Mouse (Mus musculus) stomach, embryonic 16.5 days (tissue): ENCODE data around the gene Egfem1. TPM values are rescaled to one million over a fixed set of nuclear protein-coding genes. Genes with fewer than 3 reads are reported as not detected.

Source experiments
- ATAC-seq: fragments of 200-750 bp; cut with Nextera tagmentation; 2 replicates; pipeline ENCODE4 v1.8.0; 2017; ENCODE audit warnings: moderate number of reproducible peaks, moderate TSS enrichment; ENCODE audit not compliant: insufficient read depth, low FRiP score
- H3K27ac ChIP-seq: fragments of 300-500 bp; sonication (generic); 2 replicates; pipeline ENCODE4 v1.5.1; 2014; ENCODE audit warnings: low read length
- H3K27me3 ChIP-seq: fragments of 300-500 bp; sonication (generic); 2 replicates; pipeline ENCODE4 v1.6.1; 2014; ENCODE audit warnings: low read length, control low read depth, mixed read lengths; ENCODE audit not compliant: control insufficient read depth, insufficient read depth
- H3K36me3 ChIP-seq: fragments of 300-500 bp; sonication (generic); 2 replicates; pipeline ENCODE4 v1.6.1; 2014; ENCODE audit warnings: low read length; ENCODE audit not compliant: control insufficient read depth, insufficient read depth
- H3K4me1 ChIP-seq: fragments of 300-500 bp; sonication (generic); 2 replicates; pipeline ENCODE4 v1.6.1; 2014; ENCODE audit warnings: low read length, control low read depth, mixed read lengths; ENCODE audit not compliant: control insufficient read depth, insufficient read depth
- H3K4me2 ChIP-seq: fragments of 300-500 bp; sonication (generic); 2 replicates; pipeline ENCODE4 v1.6.1; 2014; ENCODE audit warnings: low read depth, low read length, mixed read lengths
- H3K4me3 ChIP-seq: fragments of 300-500 bp; sonication (generic); replicated peaks from 2 replicates; pipeline ENCODE4 v1.5.1; 2014; ENCODE audit warnings: mild to moderate bottlenecking, low read length
- H3K9ac ChIP-seq: fragments of 300-500 bp; sonication (generic); 2 replicates; pipeline ENCODE4 v1.6.1; 2014; ENCODE audit warnings: low read length
- H3K9me3 ChIP-seq: fragments of 300-500 bp; sonication (generic); replicated peaks from 2 replicates; pipeline ENCODE4 v1.6.1; 2016; ENCODE audit warnings: low read length, control low read depth; ENCODE audit not compliant: control insufficient read depth
- WGBS: fragments of 180-500 bp; shearing (Covaris S2); extraction: QIAGEN DNeasy Blood & Tissue Kit; methylation state at CpG from one replicate; pipeline ENCODE4 v1.1.7; 2014; 5-methylcytosine and 5-hydroxymethylcytosine counted together
- polyA plus RNA-seq: library from polyadenylated mRNA; unstranded; fragments of >200 nt; fragmentation: Nextera tagmentation; extraction: Ambion mirVana; gene quantifications from 2 replicates; pipeline ENCODE4 v1.2.1, GENCODE M21; 2015

Egfem1 gene
- polyA plus RNA-seq, 1 experiment from 2014 or later, result 0.67 TPM

GRCm38 (mm10) chr3:29229712-29230111 lies 147.9 kb downstream of the Egfem1 start:
- Histone ChIP-seq H3K9ac (no peak overlapping the region), H3K27me3 (no peaks in the 10 kb centered on the region), H3K36me3 (no peaks in the 10 kb centered on the region), H3K4me1 (no peaks in the 10 kb centered on the region), H3K4me3 (no peak overlapping the region), H3K27ac (no peak overlapping the region), H3K4me2 (no peak overlapping the region), H3K9me3 (no peaks in the 10 kb centered on the region)
- ATAC-seq, result no peak
- 63% methylated on average over 2 of the region's 2 CpGs for WGBS

DNA sequence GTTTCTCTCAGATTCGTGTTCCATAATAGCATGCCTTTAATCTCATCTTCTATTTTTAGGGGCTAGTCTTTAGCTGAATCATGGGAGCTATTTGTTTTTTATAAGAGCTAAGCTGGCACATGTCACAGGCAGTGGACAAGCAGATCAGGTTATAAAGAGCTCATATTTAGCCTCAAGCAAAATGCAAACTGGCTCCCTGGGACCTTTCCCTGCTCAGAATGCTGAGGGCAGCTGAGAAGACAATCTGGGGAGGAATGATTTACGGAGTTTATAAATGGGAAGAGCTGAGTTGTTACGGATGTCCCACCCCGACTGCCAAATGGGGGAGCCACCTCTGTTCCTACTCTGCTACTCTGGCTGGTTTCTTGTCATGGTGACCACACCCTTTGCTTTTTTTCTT lies 153.7 kb downstream of the Egfem1 start:
- WGBS, result 38% methylated on average over 4 of the region's 4 CpGs
- Histone ChIP-seq H3K4me2 (no peak overlapping the region), H3K4me1 (no peaks in the 10 kb centered on the region), H3K27ac (no peak overlapping the region), H3K9me3 (no peaks in the 10 kb centered on the region), H3K36me3 (no peaks in the 10 kb centered on the region), H3K27me3 (no peaks in the 10 kb centered on the region), H3K9ac (no peak overlapping the region), H3K4me3 (no peak overlapping the region)
- ATAC-seq, result no peak

- whole genome bisulfite sequencing, result 80% methylated on average over 5 of the region's 5 CpGs
- H3K27ac ChIP-seq, result no peak overlapping the region
- no peak overlapping the region for H3K9ac ChIP-seq
Measured at GRCm38 (mm10) chr3:29236517-29236916, 154.7 kb downstream of the Egfem1 start.

DNA sequence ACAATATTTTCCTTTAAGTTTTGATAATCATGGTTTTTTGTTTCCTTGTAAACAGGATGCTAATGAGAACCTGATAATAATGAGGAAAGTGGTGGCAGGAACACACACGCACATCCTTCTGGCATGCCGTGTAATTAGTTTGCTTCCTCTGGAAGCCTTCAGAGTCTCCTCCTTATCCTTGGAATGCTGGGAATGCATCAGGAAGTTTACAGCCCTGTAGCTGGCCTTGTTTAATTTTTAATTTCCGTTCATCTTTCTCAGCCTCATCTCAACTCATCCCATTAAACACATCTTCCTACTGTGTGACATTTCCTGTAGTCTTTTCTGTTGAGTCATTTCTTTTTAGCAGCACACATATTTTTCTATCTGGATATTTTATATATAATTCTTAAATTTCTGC lies 161.8 kb downstream of the Egfem1 start:
- Histone ChIP-seq H3K9ac (no peak overlapping the region), H3K36me3 (no peaks in the 10 kb centered on the region), H3K9me3 (no peaks in the 10 kb centered on the region), H3K4me3 (no peak overlapping the region), H3K27ac (no peak overlapping the region), H3K4me2 (no peak overlapping the region), H3K27me3 (no peaks in the 10 kb centered on the region), H3K4me1 (no peaks in the 10 kb centered on the region)
- no peak for ATAC-seq
- WGBS, result 11% methylated on average over 3 of the region's 3 CpGs

More at GRCm38 (mm10) chr3:29236517-29236916, 154.7 kb downstream of the Egfem1 start:
- Histone ChIP-seq H3K36me3 (no peaks in the 10 kb centered on the region), H3K4me2 (no peak overlapping the region), H3K4me1 (no peaks in the 10 kb centered on the region), H3K27me3 (no peaks in the 10 kb centered on the region), H3K9me3 (no peaks in the 10 kb centered on the region), H3K4me3 (no peak overlapping the region)
- ATAC-seq, result no peak

DNA sequence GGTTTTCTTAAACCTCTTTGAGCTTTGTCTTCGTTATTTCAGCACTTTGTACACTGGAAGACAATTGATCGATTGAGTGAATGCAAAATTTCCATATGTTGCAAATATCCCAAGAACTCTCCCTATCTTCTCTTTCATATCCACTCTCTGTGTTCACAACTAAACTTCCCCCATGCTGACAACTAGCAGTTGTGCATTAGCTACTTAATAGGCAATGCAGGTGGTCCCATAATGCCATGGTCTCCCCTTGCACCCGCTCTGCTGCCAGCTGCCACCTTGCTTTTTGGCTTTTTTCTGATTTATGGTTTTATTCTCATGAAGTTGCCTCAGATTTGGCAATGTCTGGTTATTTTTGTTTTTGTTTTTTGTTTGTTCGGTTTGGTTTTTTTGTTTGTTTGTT lies 209.8 kb downstream of the Egfem1 start:
- H3K9me3 ChIP-seq, result no peaks in the 10 kb centered on the region
- H3K9ac ChIP-seq, result no peak overlapping the region
- WGBS, result 83% methylated on average over 4 of the region's 4 CpGs
- no peaks in the 10 kb centered on the region for H3K27me3 ChIP-seq
- H3K4me3 ChIP-seq, result no peak overlapping the region
- no peak overlapping the region for H3K4me2 ChIP-seq
- H3K27ac ChIP-seq, result no peak overlapping the region
- no peaks in the 10 kb centered on the region for H3K4me1 ChIP-seq
- H3K36me3 ChIP-seq, result no peaks in the 10 kb centered on the region
- no peak for ATAC-seq

GRCm38 (mm10) chr3:29292251-29292650 lies 210.4 kb downstream of the Egfem1 start:
- no peak overlapping the region for H3K4me3 ChIP-seq
- 80% methylated on average over 3 of the region's 3 CpGs for WGBS
- no peaks in the 10 kb centered on the region for H3K9me3 ChIP-seq
- no peak overlapping the region for H3K9ac ChIP-seq
- no peak for ATAC-seq
- H3K36me3 ChIP-seq, result no peaks in the 10 kb centered on the region
- no peaks in the 10 kb centered on the region for H3K27me3 ChIP-seq
- H3K4me2 ChIP-seq, result no peak overlapping the region
- H3K27ac ChIP-seq, result no peak overlapping the region
- H3K4me1 ChIP-seq, result no peaks in the 10 kb centered on the region

GRCm38 (mm10) chr3:29293230-29293629 lies 211.4 kb downstream of the Egfem1 start:
- no peak for ATAC-seq
- no peaks in the 10 kb centered on the region for H3K9me3 ChIP-seq
- H3K9ac ChIP-seq, result no peak overlapping the region

DNA sequence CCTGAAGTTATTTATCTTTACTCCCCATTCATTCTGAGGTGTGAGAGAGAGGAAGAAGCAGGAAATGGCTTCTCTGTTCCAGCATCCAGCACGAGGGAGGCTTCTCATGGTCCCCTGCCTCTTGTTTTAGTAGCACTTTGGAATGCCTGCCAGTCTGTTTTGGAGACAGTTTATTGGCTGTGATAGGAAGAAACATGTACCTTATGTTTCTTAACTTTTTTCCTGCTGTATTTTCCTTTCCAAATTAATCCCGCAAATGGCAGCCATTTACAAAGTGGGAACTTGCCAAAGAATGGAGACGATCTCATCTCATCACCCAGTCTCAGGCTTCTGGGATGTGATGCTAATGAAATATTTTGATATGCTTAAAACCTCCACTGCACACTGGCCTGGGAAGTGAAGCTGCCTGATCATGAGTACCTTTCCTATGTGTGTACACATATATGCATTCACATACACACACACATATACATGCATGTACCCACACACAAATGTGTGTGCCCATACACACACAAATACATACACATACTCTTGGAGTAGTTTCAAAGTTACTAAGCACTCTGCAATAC lies 260.5 kb downstream of the Egfem1 start:
- 55% methylated on average over 3 of the region's 3 CpGs for WGBS
- ATAC-seq, result no peak
- no peaks in the 10 kb centered on the region for H3K4me1 ChIP-seq
- H3K36me3 ChIP-seq, result no peaks in the 10 kb centered on the region
- H3K4me2 ChIP-seq, result no peak overlapping the region
- no peaks in the 10 kb centered on the region for H3K27me3 ChIP-seq
- H3K9ac ChIP-seq, result no peak overlapping the region
- H3K27ac ChIP-seq, result no peak overlapping the region
- H3K9me3 ChIP-seq, result no peaks in the 10 kb centered on the region
- no peak overlapping the region for H3K4me3 ChIP-seq

More at GRCm38 (mm10) chr3:29293230-29293629, 211.4 kb downstream of the Egfem1 start:
- WGBS, result 76% methylated on average over 4 of the region's 4 CpGs
- Histone ChIP-seq H3K27me3 (no peaks in the 10 kb centered on the region), H3K27ac (no peak overlapping the region), H3K4me1 (no peaks in the 10 kb centered on the region), H3K4me2 (no peak overlapping the region), H3K4me3 (no peak overlapping the region), H3K36me3 (no peaks in the 10 kb centered on the region)

DNA sequence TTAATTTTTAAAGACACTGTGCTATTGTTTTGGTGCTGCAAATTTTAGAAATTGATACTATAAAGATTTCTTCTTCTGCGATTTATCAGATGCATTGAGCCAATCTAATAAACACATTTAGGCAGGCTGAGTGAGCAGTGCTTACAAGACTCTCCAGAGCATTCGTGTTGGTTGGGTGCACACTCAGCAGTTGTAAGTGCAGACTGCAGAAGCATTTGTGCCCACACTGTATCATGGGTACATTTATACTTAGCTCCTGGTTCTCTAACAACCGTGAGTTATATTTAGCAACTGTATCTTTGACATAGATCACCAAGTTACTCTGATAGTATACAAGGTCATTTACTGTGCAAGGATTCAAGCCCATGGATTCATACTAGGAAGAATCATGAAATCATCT lies 264.0 kb downstream of the Egfem1 start:
- no peaks in the 10 kb centered on the region for H3K4me1 ChIP-seq
- no peak for ATAC-seq
- H3K4me2 ChIP-seq, result no peak overlapping the region
- H3K36me3 ChIP-seq, result no peaks in the 10 kb centered on the region
- no peak overlapping the region for H3K27ac ChIP-seq
- no peak overlapping the region for H3K9ac ChIP-seq
- 68% methylated on average over 3 of the region's 3 CpGs for WGBS
- no peaks in the 10 kb centered on the region for H3K27me3 ChIP-seq
- no peak overlapping the region for H3K4me3 ChIP-seq
- H3K9me3 ChIP-seq, result no peaks in the 10 kb centered on the region

- Histone ChIP-seq H3K27ac (no peak overlapping the region), H3K36me3 (no peaks in the 10 kb centered on the region), H3K9me3 (no peaks in the 10 kb centered on the region), H3K9ac (no peak overlapping the region), H3K4me2 (no peak overlapping the region), H3K4me1 (no peaks in the 10 kb centered on the region), H3K27me3 (no peaks in the 10 kb centered on the region), H3K4me3 (no peak overlapping the region)
- 64% methylated on average over 8 of the region's 8 CpGs for WGBS
- ATAC-seq, result no peak
Measured at GRCm38 (mm10) chr3:29366907-29367306, 285.1 kb downstream of the Egfem1 start.
